Mouse (Mus musculus) cerebellum, adult 2 months (tissue): ENCODE measurements at regions not wholly inside any gene's neighbourhood (a gene's known extent, or its start where the extent isn't known, plus 50 kb on each side); places are given as distances from the start of the nearest gene placed in this dataset.

ENCODE experiments used
- DNase-seq, 2 experiments: peaks; one replicate each; pipeline ENCODE4 v3.0.0; 2021
- H3K27ac ChIP-seq: fragments of 200-500 bp; 2 replicates; pipeline ENCODE4 v1.5.1; 2012; ENCODE audit warnings: low read length, control low read depth, inconsistent platforms; ENCODE audit not compliant: insufficient read depth
- H3K27me3 ChIP-seq: fragments of 200-500 bp; 2 replicates; pipeline ENCODE4 v1.6.1; 2012; ENCODE audit warnings: inconsistent platforms, mild to moderate bottlenecking, low read length, moderate library complexity; ENCODE audit not compliant: control insufficient read depth, insufficient read depth
- H3K4me1 ChIP-seq: fragments of 200-500 bp; 2 replicates; pipeline ENCODE4 v1.6.1; 2011; ENCODE audit warnings: low read length; ENCODE audit not compliant: control insufficient read depth, insufficient read depth
- H3K4me3 ChIP-seq: fragments of 200-500 bp; replicated peaks from 2 replicates; pipeline ENCODE3; 2011; ENCODE audit warnings: mild to moderate bottlenecking, low read depth, low read length, control low read depth; ENCODE audit not compliant: insufficient read depth
- CTCF ChIP-seq: fragments of 200-500 bp; IDR thresholded peaks from 2 replicates; pipeline ENCODE4 v1.5.1; 2011; ENCODE audit warnings: low read depth, mild to moderate bottlenecking, control low read depth, low read length, moderate library complexity, borderline replicate concordance; ENCODE audit not compliant: insufficient read depth
- POLR2A ChIP-seq: fragments of 200-500 bp; IDR thresholded peaks from 2 replicates; pipeline ENCODE4 v1.6.1; 2011; ENCODE audit warnings: low read length, control low read depth, borderline replicate concordance; ENCODE audit not compliant: insufficient read depth
- WGBS: fragments of 180-500 bp; shearing (Covaris S2); methylation state at CpG from one replicate; pipeline ENCODE4 v1.1.7; 2018; 5-methylcytosine and 5-hydroxymethylcytosine counted together

DNA sequence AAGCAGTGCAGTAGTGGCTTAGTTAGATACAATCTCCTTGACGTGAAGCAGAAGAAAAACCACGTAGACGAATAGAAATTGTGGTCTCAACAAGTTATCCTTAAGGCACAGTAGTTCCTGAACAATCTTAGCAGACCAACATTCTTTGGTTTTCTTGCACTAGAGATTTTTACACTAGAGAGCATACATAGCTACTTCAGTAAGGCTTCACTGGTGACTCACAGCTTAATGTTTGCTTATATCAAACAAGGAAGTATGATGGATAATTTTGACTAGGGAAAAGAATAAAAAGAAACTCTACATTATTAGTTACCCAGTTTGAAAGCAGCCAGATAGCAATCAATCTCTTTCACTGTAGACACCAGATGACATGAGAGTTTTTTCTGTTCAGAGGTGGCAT is 395.5 kb downstream of the Cps1 start:
- TF ChIP-seq POLR2A (no peak), CTCF (no peak)
- no peaks in the 10 kb centered on the region for H3K4me1 ChIP-seq
- H3K4me3 ChIP-seq, result no peak overlapping the region
- no peaks in the 10 kb centered on the region for H3K27me3 ChIP-seq
- no peak overlapping the region for H3K27ac ChIP-seq
- DNase-seq, result no peak
- WGBS, result 98% methylated on average over 3 of the region's 3 CpGs

DNA sequence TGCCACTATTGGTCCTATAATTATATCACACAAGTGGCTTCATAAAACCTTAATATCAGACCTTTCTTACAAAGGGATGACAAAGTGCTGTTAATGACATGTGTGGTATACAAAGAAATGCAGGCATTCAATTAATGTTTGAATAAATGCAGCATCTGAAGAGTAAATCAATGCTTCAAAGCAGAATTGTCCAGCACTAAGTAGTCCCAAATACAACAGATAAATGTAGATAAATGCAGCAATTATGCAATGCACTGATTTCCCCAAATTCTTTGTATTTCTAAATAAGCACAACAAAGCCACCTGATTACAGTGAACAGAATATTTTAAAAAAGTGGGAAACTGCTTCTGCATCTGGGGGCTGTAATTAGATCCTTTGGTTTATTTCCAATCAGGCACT is 435.9 kb downstream of the Cps1 start:
- no peak for TF ChIP-seq CTCF
- TF ChIP-seq POLR2A, result no peak
- Histone ChIP-seq H3K4me3 (no peak overlapping the region), H3K4me1 (no peaks in the 10 kb centered on the region), H3K27me3 (no peaks in the 10 kb centered on the region), H3K27ac (no peak overlapping the region)
- no peak for DNase-seq

GRCm38 (mm10) chr1:67559179-67559578 is 436.4 kb downstream of the Cps1 start:
- no peak for DNase-seq
- 49% methylated on average over 1 of the region's 1 CpGs for WGBS

DNA sequence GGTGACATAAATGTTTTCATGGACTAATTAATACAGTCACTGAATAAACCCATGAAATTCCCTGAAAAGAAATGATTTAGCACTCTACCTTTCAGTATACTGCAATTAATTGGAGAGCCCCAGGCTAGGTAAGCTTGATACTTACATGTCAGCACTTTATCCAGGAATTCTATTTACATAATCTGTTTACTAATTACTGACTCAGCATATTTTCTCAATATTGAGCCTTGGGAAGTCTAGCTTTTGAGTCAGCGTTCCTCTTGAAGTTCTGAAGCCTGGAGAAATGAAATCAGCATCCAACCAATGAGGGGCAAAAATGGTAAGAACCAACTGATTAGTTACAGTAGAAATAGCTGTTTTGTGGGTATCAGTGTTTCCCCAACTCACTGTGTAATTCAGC is 448.8 kb downstream of the Cps1 start:
- Histone ChIP-seq H3K27me3 (no peaks in the 10 kb centered on the region), H3K4me1 (no peaks in the 10 kb centered on the region), H3K27ac (no peak overlapping the region), H3K4me3 (no peak overlapping the region)
- WGBS, result 85% methylated on average over 1 of the region's 1 CpGs
- TF ChIP-seq POLR2A, result no peak
- no peak for TF ChIP-seq CTCF
- DNase-seq, result no peak

More at GRCm38 (mm10) chr1:67559179-67559578, 436.4 kb downstream of the Cps1 start:
- no peak overlapping the region for H3K27ac ChIP-seq
- H3K4me3 ChIP-seq, result no peak overlapping the region
- H3K4me1 ChIP-seq, result no peaks in the 10 kb centered on the region
- TF ChIP-seq CTCF (no peak), POLR2A (no peak)
- no peaks in the 10 kb centered on the region for H3K27me3 ChIP-seq

- DNase-seq, result no peak
- Histone ChIP-seq H3K4me1 (no peaks in the 10 kb centered on the region), H3K4me3 (no peak overlapping the region), H3K27ac (no peak overlapping the region), H3K27me3 (no peaks in the 10 kb centered on the region)
- 85% methylated on average over 2 of the region's 2 CpGs for WGBS
- TF ChIP-seq POLR2A (no peak), CTCF (no peak)
These were observed 456.9 kb downstream of the Cps1 start for GRCm38 (mm10) chr1:67579732-67580131.
